In the genomic region with DNA sequence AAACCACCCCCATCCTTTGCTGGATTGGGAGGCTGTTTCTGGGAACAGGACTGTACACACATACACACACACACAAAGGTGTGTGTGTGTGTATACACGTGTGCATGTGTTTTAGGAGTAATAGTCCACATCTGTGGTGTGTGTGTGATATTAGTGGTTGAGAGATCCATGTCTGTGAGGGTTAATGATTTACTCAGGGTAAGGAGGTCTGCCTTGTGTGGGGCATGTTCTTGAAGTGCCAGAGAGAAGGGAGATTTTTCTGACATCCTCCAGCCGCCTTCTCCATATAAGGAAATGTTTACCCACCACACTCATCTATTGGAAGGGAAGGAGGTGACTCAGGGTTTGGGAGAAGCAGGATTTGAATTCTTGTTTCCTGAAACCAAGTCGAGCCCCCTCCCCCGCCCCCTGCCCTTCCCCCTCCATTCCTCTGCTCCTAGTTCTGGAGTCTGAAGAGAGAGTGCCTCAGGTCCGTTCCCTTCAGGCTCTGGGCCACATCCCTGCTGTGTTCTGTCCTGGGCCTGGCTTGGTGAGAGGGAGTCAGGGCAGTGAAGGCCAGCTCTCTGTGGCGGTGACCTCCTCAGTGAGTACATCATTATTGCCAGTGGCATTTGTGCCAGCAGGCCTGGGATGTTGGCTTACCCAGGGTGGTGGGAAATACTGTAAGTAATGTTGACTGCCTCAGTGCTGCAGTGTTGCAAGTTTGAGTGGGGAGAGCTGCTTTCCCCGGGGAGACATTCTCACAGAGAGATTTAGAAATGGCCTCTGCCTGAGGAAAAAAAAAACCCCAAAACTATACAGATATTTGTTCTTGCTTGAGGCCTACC, we compare ENCODE assay signal across 12 mouse cellular contexts. TPM values are rescaled to one million over a fixed set of nuclear protein-coding genes. Genes with fewer than 3 reads are reported as not detected.
DNase-seq lines count a peak whose midpoint lies in the region; ATAC-seq and TF ChIP-seq lines count a peak whose summit lies in the region.
"Had no signal": no experiment of that assay in that cellular context is flagged by ENCODE, and none has a peak within 500 bp of the region (broad histone marks: within the 10 kb centered on the region; RNA-seq: fewer than 3 reads in every experiment).

No protein-coding gene starts in this region.

- no peak for TF ChIP-seq CTCF in lung, adult 2 months (IDR thresholded peaks at IDR 0.05; ENCODE audit: insufficient read depth, low read length)

- no peak overlapping the region for H3K4me3 ChIP-seq in heart, embryonic 11.5 days (ENCODE audit: low read depth, low read length)
- H3K4me3 ChIP-seq in lung, embryonic 15.5 days, result 0 out of 2 replicates have a peak overlapping the region, but pooled peaks have one; percentile 1
- H3K4me3 ChIP-seq in lung, adult 2 months (replicated peaks; ENCODE audit: extremely low read depth, low read depth, low read length), result no peak overlapping the region
- H3K4me3 ChIP-seq in embryonic facial prominence, embryonic 10.5 days, result no peak overlapping the region
- H3K4me3 ChIP-seq in stomach, embryonic 15.5 days (replicated peaks), result peak overlapping the region; percentile 8; the same call in 1 of the 2 replicates

- DNase-seq in heart, adult 8-10 months (ENCODE audit: low spot score), result no peak
- DNase-seq in lung, adult 2 months, result no peak
- DNase-seq in embryonic facial prominence, embryonic 10.5 days (ENCODE audit: low spot score), result peak; percentile 44
- DNase-seq in adrenal gland, postnatal 10 days, result no peak
- DNase-seq in urinary bladder, postnatal 4 days (ENCODE audit: low spot score in 2 of 2), result no peak
- DNase-seq: right cerebral cortex, postnatal 14 days; thymus, postnatal 36 days had no signal

- no peaks in the 10 kb centered on the region for H3K9me3 ChIP-seq in heart, embryonic 11.5 days (replicated peaks; ENCODE audit: control insufficient read depth, low read length)
- H3K9me3 ChIP-seq in lung, embryonic 15.5 days, result no peaks in the 10 kb centered on the region
- H3K9me3 ChIP-seq in embryonic facial prominence, embryonic 10.5 days, result no peaks in the 10 kb centered on the region
- H3K9me3 ChIP-seq in stomach, embryonic 15.5 days, result no peaks in the 10 kb centered on the region

- H3K4me2 ChIP-seq in heart, embryonic 11.5 days, result no peak overlapping the region
- peak overlapping the region; percentile 14; the same call in 1 of the 2 replicates for H3K4me2 ChIP-seq in lung, embryonic 15.5 days
- H3K4me2 ChIP-seq in stomach, embryonic 15.5 days, result peak overlapping the region; percentile 41; the same call in 1 of the 2 replicates

- H3K27me3 ChIP-seq in heart, embryonic 11.5 days (ENCODE audit: control insufficient read depth, insufficient read depth, low read length), result no peaks in the 10 kb centered on the region
- H3K27me3 ChIP-seq in lung, embryonic 15.5 days, result no peaks in the 10 kb centered on the region
- H3K27me3 ChIP-seq in embryonic facial prominence, embryonic 10.5 days (replicated peaks; ENCODE audit: low read depth, poor library complexity, severe bottlenecking), result no peaks in the 10 kb centered on the region
- H3K27me3 ChIP-seq in stomach, embryonic 15.5 days (replicated peaks), result no peaks in the 10 kb centered on the region

- peak overlapping the region; percentile 16 for H3K27ac ChIP-seq in heart, embryonic 11.5 days (ENCODE audit: low read depth, low read length)
- peak overlapping the region; percentile 71 for H3K27ac ChIP-seq in lung, embryonic 15.5 days
- peak overlapping the region; percentile 78 for H3K27ac ChIP-seq in embryonic facial prominence, embryonic 10.5 days (replicated peaks)
- H3K27ac ChIP-seq in stomach, embryonic 15.5 days, result peak overlapping the region; percentile 77
- H3K27ac ChIP-seq: macrophage had no signal

- TF ChIP-seq POLR2A in lung, adult 2 months (IDR thresholded peaks at IDR 0.05; ENCODE audit: borderline replicate concordance, extremely low read depth, low read depth, low read length), result no peak

- WGBS in heart, embryonic 11.5 days (ENCODE audit: insufficient replicate concordance), result 31% methylated on average over 7 of the region's 7 CpGs
- 30% methylated on average over 7 of the region's 7 CpGs for WGBS in lung, embryonic 15.5 days
- WGBS in lung, adult 2 months, result 36% methylated on average over 7 of the region's 7 CpGs
- WGBS in embryonic facial prominence, embryonic 10.5 days, result 45% methylated on average over 7 of the region's 7 CpGs
- 30% methylated on average over 7 of the region's 7 CpGs for WGBS in stomach, embryonic 15.5 days

- H3K4me1 ChIP-seq in heart, embryonic 11.5 days (ENCODE audit: control insufficient read depth, insufficient read depth, low read length), result peaks cover 63% of the 10 kb centered on the region
- peaks cover 66% of the 10 kb centered on the region for H3K4me1 ChIP-seq in lung, embryonic 15.5 days
- H3K4me1 ChIP-seq in lung, adult 2 months (ENCODE audit: control insufficient read depth, insufficient read depth, low read length), result peaks cover 12% of the 10 kb centered on the region
- peaks cover 68% of the 10 kb centered on the region for H3K4me1 ChIP-seq in embryonic facial prominence, embryonic 10.5 days
- peaks cover 33% of the 10 kb centered on the region for H3K4me1 ChIP-seq in stomach, embryonic 15.5 days

- no peaks in the 10 kb centered on the region for H3K36me3 ChIP-seq in heart, embryonic 11.5 days (ENCODE audit: control insufficient read depth, insufficient read depth, low read length)
- H3K36me3 ChIP-seq in lung, embryonic 15.5 days, result no peaks in the 10 kb centered on the region
- peaks cover 10% of the 10 kb centered on the region for H3K36me3 ChIP-seq in embryonic facial prominence, embryonic 10.5 days (replicated peaks)
- H3K36me3 ChIP-seq in stomach, embryonic 15.5 days, result no peaks in the 10 kb centered on the region
- H3K36me3 ChIP-seq: G1E had no signal

- no peak overlapping the region for H3K9ac ChIP-seq in heart, embryonic 11.5 days (ENCODE audit: low read depth, low read length)
- no peak overlapping the region for H3K9ac ChIP-seq in lung, embryonic 15.5 days
- no peak overlapping the region for H3K9ac ChIP-seq in stomach, embryonic 15.5 days

- no peak for ATAC-seq in heart, embryonic 11.5 days (replicated peaks; ENCODE audit: insufficient number of reproducible peaks, low FRiP score, low TSS enrichment)
- peak; percentile 76 for ATAC-seq in lung, embryonic 15.5 days (ENCODE audit: borderline replicate concordance, extremely low read depth, low FRiP score, low TSS enrichment)
- ATAC-seq in stomach, embryonic 15.5 days (ENCODE audit: insufficient read depth, low FRiP score, low read depth), result peak; percentile 79

RNA-seq across cellular contexts. Expression of gene Lpp, which starts 54.6 kb away (rescaled TPM):
- polyA plus RNA-seq in heart, embryonic 11.5 days (2014; fragmentation: Nextera tagmentation; extraction: Ambion mirVana), result 52.5 and 59.2 TPM in 2 replicates
- 10 to 100 TPM; 21.5 to 24.7 (median 23.3) TPM for total RNA-seq in heart, adult 8-10 months (2022)
- 61.5 and 65.4 TPM in 2 replicates for polyA plus RNA-seq in lung, embryonic 15.5 days (2015; fragmentation: Nextera tagmentation; extraction: Ambion mirVana)
- polyA plus RNA-seq in lung, adult 2 months (2012; rRNA removed), result 17.6 and 18.7 TPM in 2 replicates
- polyA plus RNA-seq in embryonic facial prominence, embryonic 10.5 days (2016; fragmentation: Nextera tagmentation; extraction: Ambion mirVana), result 41.8 and 43.5 TPM in 2 replicates
- polyA plus RNA-seq in stomach, embryonic 15.5 days (2015; fragmentation: Nextera tagmentation; extraction: Ambion mirVana), result 69.5 and 73.3 TPM in 2 replicates
- total RNA-seq in adrenal gland, postnatal 10 days (2021), result 10 to 100 TPM; 42.2 to 60.6 TPM
- polyA plus RNA-seq: G1E had no signal

Comparison
In these comparisons a context has a peak if more than half of its experiments do, and no peak if none do; other contexts are left out.
1. H3K4me3 ChIP-seq: peak in lung, embryonic 15.5 days (single experiment) and stomach, embryonic 15.5 days (single experiment); none in heart, embryonic 11.5 days (single experiment), lung, adult 2 months (single experiment) and embryonic facial prominence, embryonic 10.5 days (single experiment).
2. H3K27ac ChIP-seq: peak in every context shown above with its lines; median percentile 78 in embryonic facial prominence, embryonic 10.5 days; 77 in stomach, embryonic 15.5 days; 71 in lung, embryonic 15.5 days; 16 in heart, embryonic 11.5 days.